Mouse (Mus musculus) right cerebral cortex, postnatal 25 days (tissue): ENCODE results near the gene Hspa12b.
A peak's percentile ranks its signal among the peaks of the same experiment; 100 is the strongest.

Source experiments
- DNase-seq: peaks from one replicate; pipeline ENCODE4 v3.0.0; 2022

The Hspa12b gene

DNA sequence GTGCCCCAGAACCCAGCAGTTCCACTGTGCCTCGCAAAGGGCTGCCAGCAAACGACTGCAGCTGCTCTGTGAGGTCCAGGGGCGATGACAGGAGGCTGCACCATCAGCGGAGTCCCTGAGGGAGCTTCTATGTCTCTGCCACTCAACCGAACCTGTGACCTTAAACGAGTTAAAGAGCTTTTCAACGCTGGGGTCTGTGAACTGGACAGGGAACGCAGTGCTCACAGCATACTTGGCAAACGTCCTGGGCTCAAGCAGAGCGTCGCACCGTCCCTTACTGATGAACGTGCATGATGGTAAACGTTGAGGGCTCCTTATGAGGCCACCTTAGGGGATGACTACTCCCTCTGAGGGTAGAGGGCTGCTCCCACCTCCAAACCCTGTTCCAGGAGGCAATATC lies 59.3 kb downstream of the Hspa12b start:
- no peak for DNase-seq

DNA sequence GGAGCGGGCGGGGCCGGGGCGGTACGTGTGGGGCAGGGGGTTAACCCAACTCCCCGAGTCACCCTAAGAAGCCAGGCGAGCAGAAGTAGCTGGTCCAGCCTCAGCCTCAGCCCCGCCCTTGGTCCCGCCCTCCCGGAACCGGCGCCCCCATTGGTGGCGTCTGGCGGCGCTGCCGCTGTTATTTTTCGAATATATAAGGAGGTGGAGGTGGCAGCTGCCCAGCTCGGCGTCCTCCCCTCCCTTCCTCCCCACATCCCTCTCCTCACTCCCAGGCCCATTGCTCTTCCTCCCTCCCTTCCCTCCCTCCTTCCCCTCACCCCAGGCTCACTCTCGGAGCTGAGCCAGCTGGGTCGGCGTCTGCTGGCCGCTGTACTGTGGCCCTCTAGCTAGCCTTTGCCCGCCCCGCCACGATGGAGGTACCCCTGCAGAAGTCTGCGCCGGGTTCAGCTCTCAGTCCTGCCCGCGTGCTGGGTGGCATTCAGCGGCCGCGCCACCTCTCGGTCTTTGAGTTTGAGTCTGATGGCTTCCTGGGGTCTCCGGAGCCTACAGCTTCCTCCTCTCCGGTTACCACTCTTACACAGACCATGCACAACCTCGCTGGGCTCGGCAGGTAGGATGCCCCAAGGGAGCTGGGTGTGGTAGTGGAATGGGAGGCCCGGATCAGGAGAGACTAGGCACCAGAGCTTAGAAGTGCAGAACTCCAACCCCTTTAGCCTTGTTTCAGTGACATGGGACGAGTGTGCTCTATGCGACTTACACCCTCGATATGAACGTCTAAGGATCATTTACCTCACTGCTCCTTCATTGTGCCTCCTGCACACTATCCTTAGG lies 59.9 kb downstream of the Hspa12b start, which contains the start of the genes Cdc25b and Spef1:
TSS of gene Cdc25b (plus strand) at position 179 of the 831 bp plus-strand sequence.
TSS of gene Spef1 (minus strand) at position 512 of the 831 bp plus-strand sequence.
- DNase-seq: peak; percentile 79

DNA sequence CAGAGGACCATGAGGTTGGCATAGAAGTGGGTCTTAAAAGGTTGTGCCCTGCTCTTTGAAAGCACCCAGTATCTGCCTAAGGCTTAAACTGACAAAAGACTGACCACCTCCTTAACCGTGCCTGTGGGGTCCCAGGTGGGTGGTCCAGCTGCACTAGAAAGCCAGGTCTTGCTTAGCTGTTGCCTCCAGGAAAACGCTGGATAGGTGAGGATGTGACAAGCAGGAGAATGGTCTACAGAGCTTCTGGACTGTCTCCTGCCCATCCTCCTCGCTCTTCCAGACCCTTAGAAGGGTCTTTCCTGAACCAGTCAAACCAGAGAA lies 60.5 kb downstream of the Hspa12b start:
- no peak for DNase-seq

DNA sequence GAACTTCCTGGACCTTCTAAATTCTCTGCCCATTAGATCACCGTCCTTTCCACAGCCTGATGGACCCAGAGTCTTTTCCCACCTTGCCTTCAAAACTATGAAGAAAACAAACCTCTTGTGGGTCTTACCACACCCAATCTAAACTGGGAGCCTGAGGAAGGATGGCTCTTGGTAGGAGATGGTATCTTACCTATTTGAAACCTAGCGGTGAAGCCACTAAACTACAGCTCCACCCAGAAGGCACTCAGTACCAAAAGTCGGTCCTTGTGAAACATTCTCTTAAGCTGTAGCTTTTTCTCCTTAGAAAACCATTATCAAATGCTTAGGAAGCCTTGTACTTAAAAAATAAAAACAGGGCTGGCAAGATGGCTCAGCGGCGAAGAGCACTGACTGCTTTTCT lies 61.2 kb downstream of the Hspa12b start:
- no peak for DNase-seq

DNA sequence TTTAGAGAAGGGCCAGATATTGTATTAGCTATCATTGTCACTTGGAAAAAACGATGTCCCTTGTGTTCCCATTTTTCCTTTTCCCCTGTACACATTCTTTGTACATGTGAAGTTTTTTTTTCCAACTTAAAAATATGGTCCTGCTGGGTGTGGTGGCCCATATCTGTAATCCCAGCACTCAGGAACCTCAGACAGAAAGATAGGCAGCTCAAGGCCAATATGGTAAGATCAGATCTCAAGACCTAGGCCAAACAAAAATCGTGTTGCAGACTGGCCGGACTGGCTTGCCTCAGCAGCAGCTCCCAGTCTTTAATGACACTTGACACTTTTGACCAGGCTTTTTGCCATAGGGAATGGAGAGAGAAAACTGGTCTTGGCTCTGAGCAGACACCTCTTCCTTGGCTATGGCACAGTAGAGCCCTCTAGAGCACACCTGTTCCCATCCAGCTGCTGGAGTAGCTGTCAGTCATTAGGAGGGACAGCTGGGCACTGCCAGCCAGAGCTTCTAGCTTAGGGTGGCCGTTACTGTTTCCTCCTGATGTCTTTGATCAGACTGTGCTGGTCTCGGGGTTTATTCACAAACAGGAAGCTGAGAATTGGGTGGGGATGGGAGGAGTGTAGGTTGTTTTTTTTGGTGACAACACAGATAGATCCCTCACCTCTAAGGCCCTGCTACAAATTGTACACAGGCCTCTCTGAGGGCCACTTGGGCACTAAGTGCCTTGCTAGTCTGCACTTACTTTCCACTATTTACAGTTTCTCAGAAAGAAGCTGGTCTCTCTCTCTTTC lies 62.6 kb downstream of the Hspa12b start:
- no peak for DNase-seq

DNA sequence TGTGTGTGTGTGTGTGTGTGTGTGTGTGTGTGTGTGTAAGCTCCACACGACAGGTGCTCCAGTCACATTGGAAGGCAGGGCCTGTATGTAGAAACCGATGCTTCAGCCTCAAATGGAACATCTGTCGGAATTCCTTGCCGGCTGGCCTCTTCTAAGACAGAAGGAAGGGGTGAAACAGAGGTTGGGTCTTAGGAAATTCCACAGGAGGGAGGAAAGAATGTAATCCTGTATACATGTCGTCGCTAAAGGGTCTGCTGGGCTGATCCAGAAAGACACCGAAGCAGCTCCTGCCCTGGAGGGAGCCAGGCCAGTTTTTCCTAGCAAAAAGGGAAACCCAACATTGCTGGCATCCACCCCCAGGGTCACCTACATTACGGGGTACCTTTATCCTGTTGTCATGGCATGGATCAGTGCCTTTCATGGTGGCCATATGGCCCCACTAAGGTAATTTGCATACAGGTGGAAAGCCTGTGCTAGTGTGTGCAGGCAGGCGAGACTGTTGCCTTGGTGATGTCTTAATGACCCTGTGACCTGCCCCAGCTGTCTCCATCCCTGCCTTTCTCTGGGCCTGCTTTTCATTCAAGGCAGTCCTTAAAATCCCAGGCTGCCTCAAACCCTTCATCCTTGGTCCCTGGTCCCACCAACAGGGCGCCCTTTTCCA lies 63.4 kb downstream of the Hspa12b start:
- no peak for DNase-seq

DNA sequence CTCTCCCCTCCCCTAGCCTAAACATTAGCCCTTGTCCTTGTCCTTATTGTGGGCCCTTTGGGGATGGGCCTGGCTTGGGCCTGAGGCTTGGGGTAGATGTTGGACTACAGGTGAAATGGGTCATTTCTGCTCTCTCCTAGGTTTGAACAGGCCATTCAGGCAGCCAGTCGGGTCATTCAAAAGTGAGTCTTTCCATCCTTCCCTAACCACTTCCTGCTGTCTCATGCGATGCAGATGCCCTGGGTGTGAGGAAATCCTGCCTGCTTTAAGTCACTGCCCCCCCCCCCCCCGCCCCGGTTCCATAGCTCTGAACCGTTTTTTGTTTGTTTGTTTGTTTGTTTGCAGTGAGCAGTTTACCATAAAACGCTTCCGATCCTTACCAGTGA lies 63.9 kb downstream of the Hspa12b start:
- DNase-seq: no peak
